Mouse (Mus musculus) ZHBTc4 (cell line): Measurements from ENCODE around the gene Zbtb34.
A peak's percentile ranks its signal among the peaks of the same experiment; 100 is the strongest.

Experiments used
- DNase-seq: peaks from one replicate; pipeline ENCODE4 v3.0.0-alpha.2; 2011; ENCODE audit warnings: low read depth, low spot score

The Zbtb34 gene

GRCm38 (mm10) chr2:33401217-33401616, 29.9 kb downstream of the Zbtb34 start:
- DNase-seq: peak; percentile 39

- no peak for DNase-seq
Observed at GRCm38 (mm10) chr2:33400541-33400940, 30.6 kb downstream of the Zbtb34 start.

GRCm38 (mm10) chr2:33399091-33399490, 32.0 kb downstream of the Zbtb34 start:
- DNase-seq: no peak

- DNase-seq: no peak
Observed at GRCm38 (mm10) chr2:33397036-33397435, 34.1 kb downstream of the Zbtb34 start.

- DNase-seq: no peak
Observed at GRCm38 (mm10) chr2:33395053-33395452, 36.1 kb downstream of the Zbtb34 start.

- no peak for DNase-seq
Observed at GRCm38 (mm10) chr2:33393951-33394635, 37.0 kb downstream of the Zbtb34 start.

- DNase-seq: no peak
Observed at GRCm38 (mm10) chr2:33393021-33393420, 38.1 kb downstream of the Zbtb34 start.

- DNase-seq: peak; percentile 10
Observed at GRCm38 (mm10) chr2:33371648-33372408, 59.3 kb downstream of the Zbtb34 start.

- peak; percentile 96 for DNase-seq
Observed at GRCm38 (mm10) chr2:33370777-33371647, 60.1 kb downstream of the Zbtb34 start, which contains the start of gene Ralgps1. TSS of gene Ralgps1 (minus strand) at chr2:33371486.

- DNase-seq: no peak
Observed at GRCm38 (mm10) chr2:33370276-33370776, 60.8 kb downstream of the Zbtb34 start.

- DNase-seq: no peak
Observed at GRCm38 (mm10) chr2:33369453-33369852, 61.7 kb downstream of the Zbtb34 start.

- no peak for DNase-seq
Observed at GRCm38 (mm10) chr2:33368486-33368885, 62.6 kb downstream of the Zbtb34 start.

GRCm38 (mm10) chr2:33365703-33366471, 65.2 kb downstream of the Zbtb34 start:
- no peak for DNase-seq

GRCm38 (mm10) chr2:33364656-33365055, 66.5 kb downstream of the Zbtb34 start:
- no peak for DNase-seq

- no peak for DNase-seq
Observed at GRCm38 (mm10) chr2:33363890-33364289, 67.2 kb downstream of the Zbtb34 start.

- DNase-seq: no peak
Observed at GRCm38 (mm10) chr2:33361139-33361716, 69.9 kb downstream of the Zbtb34 start.

- no peak for DNase-seq
Observed at GRCm38 (mm10) chr2:33360564-33360963, 70.6 kb downstream of the Zbtb34 start.

GRCm38 (mm10) chr2:33359184-33359583, 71.9 kb downstream of the Zbtb34 start:
- DNase-seq: no peak

- DNase-seq: peak; percentile 43
Observed at GRCm38 (mm10) chr2:33357250-33357838, 73.8 kb downstream of the Zbtb34 start.
